Mouse (Mus musculus): ENCODE data around the gene Otop1.
A peak's percentile ranks its signal among the peaks of the same experiment; 100 is the strongest.

Otop1 gene

DNA sequence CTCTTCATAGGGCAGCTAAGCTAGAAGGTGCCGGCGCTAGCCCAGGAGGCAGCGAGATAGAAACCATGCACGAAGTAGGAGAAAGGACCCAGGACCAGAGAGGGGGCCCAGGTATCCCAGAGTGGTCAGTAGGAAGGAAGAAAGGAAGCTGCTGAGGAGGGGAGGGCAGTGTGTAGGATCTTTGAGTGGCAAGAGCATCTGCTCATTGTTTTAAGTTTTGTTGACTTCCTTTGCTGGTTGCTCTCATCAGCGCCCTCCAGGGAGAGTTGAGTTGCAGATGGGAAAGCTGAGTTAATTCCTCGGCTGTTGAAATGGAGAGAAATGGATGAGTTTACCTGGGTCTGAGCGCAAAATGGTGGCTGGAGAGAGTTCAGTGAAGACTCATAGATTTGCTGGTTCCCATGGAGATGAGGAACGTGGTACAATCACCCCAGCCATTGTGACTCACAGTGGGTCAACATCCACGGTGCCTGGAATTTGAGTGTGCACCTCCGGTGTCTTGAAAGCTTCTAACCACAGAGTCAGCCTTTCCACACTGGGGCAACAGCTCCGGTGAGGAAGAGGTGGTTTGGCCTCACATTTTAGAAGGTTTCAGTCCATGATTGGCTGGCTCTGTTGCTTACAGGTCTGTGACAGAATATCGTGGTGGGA lies 26.1 kb downstream of the Otop1 start:
- ATAC-seq (ENCODE audit: low TSS enrichment) = no peak

DNA sequence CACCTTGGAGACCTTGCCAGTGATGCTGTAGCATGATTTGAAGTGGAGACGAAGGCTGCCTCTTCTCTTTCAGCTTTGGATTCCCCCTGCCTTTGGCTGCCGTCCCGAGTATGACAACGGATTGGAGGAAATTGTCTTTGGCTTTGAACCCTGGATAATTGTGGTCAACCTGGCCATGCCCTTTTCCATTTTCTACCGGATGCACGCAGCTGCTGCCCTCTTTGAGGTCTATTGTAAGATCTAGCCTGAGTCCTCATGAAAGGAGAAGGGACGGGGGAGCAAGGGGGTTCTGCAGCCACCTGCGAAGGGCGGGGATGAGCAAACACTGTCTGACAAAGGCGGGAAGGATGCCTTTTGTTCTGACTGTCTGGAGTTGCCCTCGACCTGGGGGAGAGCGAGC lies 26.9 kb downstream of the Otop1 start:
- no peak for ATAC-seq (ENCODE audit: low TSS enrichment)

DNA sequence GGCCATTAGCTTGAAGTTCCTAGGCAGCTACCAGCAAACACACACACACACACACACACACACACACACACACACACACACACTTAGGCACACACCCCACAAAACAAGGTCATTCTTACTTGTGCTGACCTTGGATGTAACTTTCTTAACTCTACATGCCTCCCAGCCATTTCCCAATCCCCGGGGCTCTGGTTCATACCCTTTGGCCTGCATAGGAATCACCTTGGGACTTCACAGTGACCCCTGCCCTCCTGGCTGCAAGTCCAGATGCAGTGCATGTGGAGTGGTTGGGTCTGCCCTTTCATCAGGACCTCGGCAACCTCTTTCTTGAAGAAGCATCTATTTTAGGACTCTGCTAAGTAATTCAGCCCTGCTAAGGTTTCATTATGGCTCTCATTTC lies 29.5 kb downstream of the Otop1 start:
- ATAC-seq (ENCODE audit: low TSS enrichment) = no peak

DNA sequence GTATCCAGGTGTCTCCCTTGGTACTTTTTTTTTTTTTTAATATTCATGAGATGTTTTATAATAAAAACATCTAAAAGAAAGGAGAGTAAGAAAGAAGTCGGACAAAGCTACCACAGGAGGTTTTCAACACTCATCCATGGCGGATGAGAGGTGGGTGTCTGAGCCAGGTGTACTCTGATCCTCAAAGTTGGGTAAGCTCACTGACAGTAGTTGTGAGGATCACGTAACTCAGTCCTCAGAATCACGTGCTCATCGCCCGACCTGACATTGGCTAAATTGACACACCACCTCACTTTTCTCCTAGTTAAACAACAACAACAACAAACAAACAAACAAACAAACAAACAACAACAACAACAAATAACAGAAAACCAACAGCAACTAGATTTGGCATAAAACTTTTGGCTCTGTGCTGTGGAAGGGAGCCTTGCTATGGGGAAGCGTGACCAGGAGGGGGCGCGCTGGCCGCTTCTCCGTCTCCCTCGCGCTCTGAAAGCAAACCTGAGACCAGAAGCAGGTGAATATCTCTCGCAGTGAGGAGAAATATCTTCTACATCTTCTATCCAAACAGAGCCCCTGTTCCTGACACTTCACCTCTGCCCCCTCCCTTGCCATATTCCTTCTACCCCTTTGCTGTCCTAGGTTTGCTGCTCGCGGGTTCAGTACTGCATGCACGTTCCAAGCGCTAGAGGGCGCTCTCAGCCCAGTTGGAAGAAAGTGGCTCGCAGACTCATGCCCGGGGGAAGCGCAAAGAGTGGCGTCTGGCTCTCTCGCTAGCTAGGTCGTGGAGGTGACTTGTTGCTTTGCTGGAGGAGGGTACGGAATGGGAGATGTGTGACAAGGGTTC lies 31.7 kb downstream of the Otop1 start:
- peak; percentile 96 for ATAC-seq (ENCODE audit: low TSS enrichment)

DNA sequence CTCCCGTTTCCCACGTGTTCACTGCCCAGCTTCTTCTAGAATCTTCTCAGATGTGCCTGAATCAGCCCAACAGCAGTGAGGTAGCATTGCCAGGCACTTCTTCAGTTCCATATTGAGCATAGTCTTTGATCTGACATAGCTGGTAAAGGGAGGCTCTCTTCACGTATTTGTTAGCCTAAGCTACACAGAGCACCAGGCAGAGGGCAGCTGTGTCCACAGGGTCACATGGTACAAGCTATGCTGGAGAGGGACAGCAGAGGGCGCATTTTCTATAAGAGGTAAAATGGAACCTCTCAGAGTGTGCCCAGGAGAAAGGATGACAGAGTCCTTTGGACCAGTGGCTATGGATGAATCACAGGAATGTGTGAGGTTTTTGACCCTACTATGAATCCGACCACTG lies 33.1 kb downstream of the Otop1 start:
- ATAC-seq (ENCODE audit: low TSS enrichment) = peak; percentile 74

DNA sequence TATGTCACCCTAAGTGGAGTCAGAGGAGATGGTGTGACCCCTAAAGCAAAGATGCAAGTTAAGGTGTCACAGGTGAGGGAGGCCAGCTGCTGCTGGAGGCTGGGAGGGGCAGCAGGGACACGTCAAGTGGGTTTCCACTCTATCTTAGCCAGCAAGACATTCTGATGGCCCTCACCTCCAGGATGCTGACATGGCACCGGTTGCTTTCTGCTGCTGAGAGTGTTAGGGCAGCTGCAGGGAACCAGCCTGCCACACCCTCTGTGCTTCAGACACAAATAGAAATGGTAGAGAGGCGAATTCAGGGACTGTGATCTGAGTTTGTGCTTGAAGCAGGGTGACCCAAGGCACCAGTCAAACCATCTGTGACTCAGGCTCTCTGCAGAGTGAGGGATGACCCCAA lies 34.0 kb downstream of the Otop1 start:
- ATAC-seq (ENCODE audit: low TSS enrichment) = no peak

DNA sequence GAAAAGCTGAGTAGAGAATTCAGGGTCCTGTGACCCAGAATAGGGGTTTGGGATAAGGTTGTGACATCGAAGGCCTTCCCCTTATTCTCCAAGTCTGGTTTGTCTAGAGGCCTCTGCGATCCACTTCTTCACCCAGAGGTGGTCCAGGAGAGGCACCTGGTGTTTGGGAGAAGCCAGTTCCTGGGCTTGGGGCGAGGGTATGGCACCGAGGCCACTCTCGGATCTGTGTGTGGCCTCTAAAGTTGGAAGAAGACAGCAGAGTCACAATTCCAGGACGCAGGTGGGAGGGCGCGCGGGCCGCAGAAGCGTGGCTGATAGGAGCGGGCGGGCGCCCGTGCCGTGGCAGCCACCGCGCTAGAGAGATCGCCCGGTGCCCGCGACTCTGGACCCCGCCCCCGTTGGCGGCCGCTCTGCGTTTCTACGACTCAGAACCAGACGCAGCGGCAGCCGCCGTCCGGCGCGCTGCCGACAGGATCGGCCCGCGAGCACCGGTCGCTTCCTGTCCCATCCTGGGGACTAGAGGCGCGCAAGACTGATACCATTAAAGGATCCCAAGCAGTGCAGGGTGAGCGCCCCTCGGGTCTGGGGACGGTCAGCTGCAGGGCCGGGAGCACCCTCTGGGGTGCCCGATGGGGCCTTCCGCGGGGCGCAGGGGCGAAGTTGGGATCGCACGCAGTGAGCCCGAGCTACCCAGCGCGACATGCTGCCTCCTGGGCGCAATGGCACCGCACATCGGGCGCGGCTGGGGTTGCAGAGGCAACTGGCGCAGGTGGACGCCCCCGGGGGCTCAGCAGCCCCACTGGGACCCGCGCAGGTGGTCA lies 43.4 kb downstream of the Otop1 start, which contains the start of gene Drd5:
Drd5 (plus strand) TSS at position 402 of the 821 bp plus-strand sequence.
- peak; percentile 70 for ATAC-seq (ENCODE audit: low TSS enrichment)

DNA sequence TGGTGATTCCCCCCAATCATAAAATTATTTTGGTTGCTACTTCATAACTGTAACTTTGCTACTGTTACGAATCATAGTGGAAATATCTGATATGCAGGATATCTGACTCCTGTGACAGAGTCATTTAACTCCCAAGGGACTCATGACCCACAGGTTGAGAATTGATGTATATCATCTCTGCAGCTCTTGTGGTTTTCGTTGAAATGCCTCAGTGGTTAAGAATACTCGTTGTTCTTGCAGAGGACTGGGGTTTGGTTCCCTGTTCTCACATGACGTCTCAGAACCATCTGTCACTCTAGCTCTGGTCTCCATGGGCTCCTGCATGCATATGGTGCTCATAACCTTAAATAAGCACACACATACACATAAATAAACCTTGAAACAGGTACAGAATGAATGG lies 57.6 kb downstream of the Otop1 start:
- no peak for ATAC-seq (ENCODE audit: low TSS enrichment)

DNA sequence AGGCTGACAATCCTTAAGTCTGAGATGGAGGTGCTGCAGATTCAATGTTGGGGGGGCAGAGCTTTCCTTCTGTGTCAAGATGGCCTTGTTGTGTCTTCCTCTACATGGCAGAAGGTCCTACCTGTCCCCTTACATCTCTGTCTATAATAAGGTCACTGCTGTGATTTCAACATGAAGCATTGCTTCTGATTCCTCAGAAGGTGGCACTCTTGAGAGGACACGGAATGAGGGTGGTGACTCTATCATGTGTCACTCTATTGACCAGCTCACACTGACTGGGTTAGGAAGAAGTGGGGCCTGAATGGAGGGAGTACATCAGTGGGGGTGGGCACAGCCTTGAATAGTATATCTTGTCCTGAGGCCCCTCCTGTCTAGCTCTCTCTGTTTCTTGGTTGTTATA lies 58.8 kb downstream of the Otop1 start:
- ATAC-seq (ENCODE audit: low TSS enrichment) = peak; percentile 72

DNA sequence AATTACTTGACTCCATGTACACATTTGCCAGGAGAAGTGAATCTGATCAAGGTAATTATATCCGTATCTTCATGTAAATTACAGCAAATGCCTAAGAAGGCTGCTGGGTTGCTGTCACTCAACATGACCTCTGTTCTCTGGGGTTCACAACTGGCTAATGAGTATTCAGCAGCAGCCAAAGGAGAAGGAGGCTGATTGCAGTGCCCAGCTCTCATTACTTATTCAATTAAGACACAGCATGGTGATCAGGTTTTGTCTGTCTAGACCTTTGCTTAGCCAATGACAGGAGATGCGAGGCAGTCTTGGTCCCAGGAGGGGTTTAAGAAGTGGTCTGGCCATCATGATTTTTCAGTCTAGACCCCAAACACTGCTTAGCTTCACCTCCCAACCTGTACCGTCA lies 67.3 kb downstream of the Otop1 start:
- no peak for ATAC-seq (ENCODE audit: low TSS enrichment)

DNA sequence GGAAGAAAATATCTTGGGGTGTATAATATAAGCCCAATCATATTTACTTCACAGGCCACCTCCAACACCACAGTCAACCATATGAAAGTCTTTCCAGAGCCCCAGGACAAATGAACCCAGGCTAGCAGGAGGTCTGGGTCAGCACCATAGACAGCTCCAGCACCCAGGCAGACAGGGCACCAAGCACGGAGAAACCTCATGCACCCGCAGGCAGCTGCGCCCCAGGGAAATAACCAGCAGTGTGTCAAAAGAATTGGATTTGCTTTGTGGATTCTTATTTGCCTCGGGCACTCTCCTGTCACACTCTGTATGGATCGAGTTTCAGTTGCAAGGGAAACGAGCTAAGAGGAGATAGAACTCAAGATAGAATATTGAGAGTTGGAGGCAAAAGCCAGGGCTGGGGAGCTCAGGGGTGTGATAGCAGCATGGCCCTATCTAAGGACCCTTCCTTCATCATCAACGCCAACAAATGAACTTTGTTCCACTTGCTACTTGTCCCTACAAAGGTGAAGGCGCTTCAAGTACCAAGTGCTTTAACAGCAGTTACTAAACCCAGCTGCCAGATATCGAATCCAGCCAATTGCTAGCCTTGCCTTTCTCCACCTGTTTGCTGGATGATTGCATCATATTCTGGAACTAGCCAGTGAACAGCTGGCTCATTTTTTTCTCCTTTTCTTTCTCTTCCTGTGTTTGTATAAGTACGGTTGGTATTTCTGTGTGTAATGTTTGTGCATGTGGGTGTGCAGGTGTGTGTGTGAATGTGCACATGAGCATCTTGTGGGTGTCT lies 71.1 kb downstream of the Otop1 start:
- ATAC-seq (ENCODE audit: low TSS enrichment) = no peak

DNA sequence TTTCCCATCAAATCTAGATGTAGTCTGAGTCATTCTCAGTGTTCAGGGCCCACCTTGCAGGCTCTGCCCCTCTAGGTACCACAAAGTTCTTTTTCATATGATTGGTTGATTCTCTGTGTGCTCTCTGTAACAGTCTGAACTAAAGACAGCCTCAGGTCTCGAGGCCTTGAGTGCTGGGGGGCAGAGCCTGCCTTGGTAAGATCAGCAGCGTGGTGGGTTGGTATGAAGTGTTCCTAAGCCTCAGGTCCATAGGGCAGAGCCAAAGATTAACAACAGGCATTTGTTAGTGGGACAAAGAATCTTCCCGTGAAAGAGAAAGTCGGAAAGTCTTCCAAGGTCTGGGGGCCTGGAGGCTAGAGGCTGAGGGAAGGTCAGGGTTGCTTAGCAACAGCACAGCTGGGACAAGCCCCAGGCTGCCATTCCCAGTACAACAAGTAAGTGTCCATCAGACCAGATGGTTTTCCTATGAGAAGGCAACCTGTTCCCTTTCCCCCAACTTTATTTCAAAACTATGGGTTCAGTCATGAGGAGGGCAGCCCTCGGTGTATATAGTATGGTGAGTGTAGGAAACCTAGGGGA lies 74.7 kb downstream of the Otop1 start:
- ATAC-seq (ENCODE audit: low TSS enrichment) = no peak

All from frontal cortex, adult (tissue).